Mouse (Mus musculus): Measurements from ENCODE around the gene Akap5. TPM values are rescaled to one million over a fixed set of nuclear protein-coding genes. Genes with fewer than 3 reads are reported as not detected.
A peak's percentile ranks its signal among the peaks of the same experiment; 100 is the strongest.

The Akap5 gene
- total RNA-seq, 4 experiments from 2014 or later, result 0.90 to 3.0 (median 1.5) TPM

- no peak for DNase-seq (ENCODE audit: low spot score)
These were observed 44.1 kb downstream of the Akap5 start for GRCm38 (mm10) chr12:76368790-76369205.

- peak; percentile 61 for DNase-seq (ENCODE audit: low spot score)
These were observed 44.7 kb downstream of the Akap5 start, which contains the start of gene Zbtb25 for GRCm38 (mm10) chr12:76369206-76369977. Zbtb25 (minus strand) TSS chr12:76369602.

DNA sequence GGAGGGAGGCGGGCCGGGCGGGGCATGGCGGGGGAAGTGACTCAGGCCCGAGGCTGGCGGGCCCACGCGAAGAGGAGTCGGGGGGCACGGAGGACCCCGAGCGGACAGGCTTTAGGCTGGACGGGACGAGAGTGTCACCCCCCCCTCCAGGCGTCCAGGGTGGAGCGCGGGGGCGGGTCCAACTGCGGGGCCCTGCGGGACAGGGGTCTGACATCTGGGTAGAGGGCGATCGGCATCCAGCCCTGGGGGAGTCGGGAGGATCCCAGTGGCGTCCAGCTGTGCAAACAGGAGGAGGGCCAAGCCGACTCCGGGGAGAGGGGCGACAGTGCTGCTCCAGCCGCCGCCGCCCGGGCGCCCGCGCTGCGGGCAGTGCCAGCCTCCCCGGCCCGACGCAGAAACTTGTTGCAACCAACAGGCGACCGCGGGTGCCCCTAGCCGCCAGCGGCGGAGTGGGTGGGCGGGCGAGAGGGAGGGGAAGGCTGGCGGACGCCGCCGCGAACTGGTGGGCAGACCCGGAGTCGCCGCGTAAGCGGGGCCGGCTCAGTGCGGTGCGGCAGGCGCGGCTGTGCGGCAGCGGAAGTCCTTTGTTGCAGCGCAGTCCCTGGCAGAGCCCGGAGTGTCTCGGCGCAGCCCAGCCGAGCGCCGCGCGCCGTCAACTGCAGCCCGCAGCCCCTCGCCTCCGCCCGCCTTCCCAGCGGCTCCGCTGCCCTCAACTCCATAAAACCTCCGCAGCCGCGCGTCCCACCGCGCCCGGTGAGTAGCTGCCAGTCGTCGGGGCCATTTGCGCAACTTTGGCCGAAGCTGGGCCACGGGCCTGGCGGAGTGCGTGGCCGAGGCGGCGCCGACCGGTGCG lies 45.5 kb downstream of the Akap5 start, which contains the start of gene Zbtb1:
Gene Zbtb1, plus strand, starts transcription at position 289 of the 853 bp plus-strand sequence.
- DNase-seq (ENCODE audit: low spot score), result peak; percentile 66

DNA sequence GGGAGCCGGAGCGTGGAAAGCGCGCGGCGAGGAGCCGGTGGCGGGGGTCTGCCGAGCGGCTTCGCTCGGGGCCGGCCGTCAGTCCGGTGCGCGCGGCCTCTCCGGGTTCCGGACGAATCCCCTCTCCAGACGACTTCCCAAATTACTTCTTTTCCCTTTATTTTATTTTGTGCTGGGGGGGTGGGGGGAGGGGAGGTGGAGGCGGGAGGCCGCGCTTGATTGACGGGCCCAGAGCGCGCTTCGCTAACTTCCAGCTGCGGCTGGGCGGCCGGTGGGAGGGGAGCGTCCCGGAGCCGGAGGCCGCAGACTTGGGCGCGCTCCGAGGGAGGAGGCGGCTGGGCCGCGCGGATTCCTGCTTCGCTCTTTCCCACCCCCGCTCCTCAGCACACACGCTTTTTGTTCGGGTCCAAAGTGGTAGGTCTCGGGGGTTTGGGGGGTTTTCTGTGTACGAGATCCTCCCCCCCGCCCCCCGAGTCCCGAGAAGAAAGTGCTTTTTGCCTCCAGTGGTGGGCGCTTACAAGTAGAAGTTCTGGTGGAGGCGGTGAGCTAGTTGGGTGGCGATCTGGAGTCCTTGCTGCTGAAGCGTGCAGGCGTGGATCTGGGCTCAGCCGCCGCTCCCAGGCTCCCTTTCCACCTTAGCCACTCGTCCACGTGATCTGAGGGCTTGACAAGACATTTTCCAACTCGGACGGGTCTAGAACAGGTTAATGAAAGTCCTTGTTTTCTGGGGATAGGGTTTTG lies 46.3 kb downstream of the Akap5 start:
- DNase-seq (ENCODE audit: low spot score), result peak; percentile 63

GRCm38 (mm10) chr12:76372046-76372445 lies 47.4 kb downstream of the Akap5 start:
- no peak for DNase-seq (ENCODE audit: low spot score)

GRCm38 (mm10) chr12:76372881-76373818 lies 48.5 kb downstream of the Akap5 start:
- no peak for DNase-seq (ENCODE audit: low spot score)

DNA sequence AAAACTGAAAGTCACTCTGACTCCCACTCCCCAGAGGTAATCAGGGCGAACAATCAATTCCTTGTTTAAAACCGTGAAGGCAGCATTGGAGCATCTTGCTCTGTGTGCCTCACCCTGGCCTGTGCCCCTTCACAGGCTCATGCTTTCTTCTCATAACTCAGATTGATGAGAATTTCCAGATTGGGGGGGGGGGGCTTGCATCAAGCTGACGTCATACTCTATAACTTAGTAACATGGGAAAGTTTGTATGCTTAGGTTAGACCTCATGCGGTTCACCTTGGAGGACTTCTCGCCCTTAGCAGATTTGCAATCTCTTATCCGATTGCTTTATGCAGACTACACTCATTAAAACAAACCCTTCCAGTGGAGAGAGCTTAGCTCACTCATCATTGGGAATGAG lies 49.3 kb downstream of the Akap5 start:
- DNase-seq (ENCODE audit: low spot score), result no peak

GRCm38 (mm10) chr12:76374911-76375310 lies 50.2 kb downstream of the Akap5 start:
- no peak for DNase-seq (ENCODE audit: low spot score)

- no peak for DNase-seq (ENCODE audit: low spot score)
These were observed 50.8 kb downstream of the Akap5 start for GRCm38 (mm10) chr12:76375506-76375905.

- DNase-seq (ENCODE audit: low spot score), result no peak
These were observed 52.0 kb downstream of the Akap5 start for GRCm38 (mm10) chr12:76376649-76377048.

DNA sequence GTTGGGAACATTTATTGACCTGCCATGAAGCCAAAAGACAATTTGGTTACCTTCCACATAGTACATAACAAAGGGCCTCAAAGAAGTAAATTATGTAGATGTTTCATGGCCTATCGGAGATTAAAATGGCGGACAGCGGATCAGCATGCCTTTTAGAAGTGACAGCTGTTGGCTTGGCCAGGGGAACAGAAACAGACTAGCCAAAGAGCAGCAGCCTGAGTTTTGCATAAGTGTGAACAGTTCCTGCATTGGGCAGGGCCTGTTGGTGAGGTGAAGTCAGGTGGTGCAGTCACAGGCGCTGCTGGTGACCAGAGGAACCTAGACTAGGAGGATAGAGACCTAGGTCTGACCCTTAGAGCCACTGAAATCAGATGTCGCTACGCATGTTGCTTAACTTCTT lies 52.4 kb downstream of the Akap5 start:
- DNase-seq (ENCODE audit: low spot score), result no peak

GRCm38 (mm10) chr12:76377726-76378125 lies 53.0 kb downstream of the Akap5 start:
- no peak for DNase-seq (ENCODE audit: low spot score)

DNA sequence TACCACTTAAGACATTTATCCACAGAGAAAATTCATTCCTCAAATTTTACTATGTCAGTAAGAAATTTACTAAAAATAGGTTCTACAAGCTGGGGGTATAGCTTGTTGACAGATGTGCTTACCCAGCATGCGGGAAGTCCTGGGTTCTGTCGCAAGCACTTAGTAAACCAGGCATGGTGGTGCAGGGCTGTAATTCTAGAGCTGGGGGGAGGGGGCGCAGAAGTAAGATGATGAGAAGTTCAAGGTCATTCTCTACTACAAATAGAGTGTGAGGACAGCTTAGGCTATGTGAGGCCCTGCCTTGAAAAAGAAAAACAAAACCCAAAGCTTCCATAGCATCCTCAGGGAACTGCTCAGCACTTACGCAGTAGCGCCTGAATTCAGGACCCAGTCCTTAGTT lies 53.9 kb downstream of the Akap5 start:
- no peak for DNase-seq (ENCODE audit: low spot score)

GRCm38 (mm10) chr12:76380151-76380550 lies 55.5 kb downstream of the Akap5 start:
- no peak for DNase-seq (ENCODE audit: low spot score)

Other genes with a start within 250 kb of the Akap5 start
- gene Esr2, start 147.6 kb upstream of the Akap5 start, total RNA-seq (2022), result not detected
- not detected for gene Tex21, start 78.1 kb upstream of the Akap5 start, total RNA-seq (2022)
- gene Mthfd1, start 69.6 kb upstream of the Akap5 start, total RNA-seq (2022), result 10 to 100 TPM; 28.1 to 32.4 (median 29.1) TPM
- gene Zbtb25, start 44.7 kb downstream of the Akap5 start, total RNA-seq (2022), result 10 to 100 TPM in 2 of 4 experiments, 1 to 10 TPM in 2; 6.7 to 11.3 (median 8.8) TPM
- gene Zbtb1, start 45.4 kb downstream of the Akap5 start, total RNA-seq (2022), result 1 to 10 TPM; 3.4 to 4.0 (median 3.9) TPM
- 1 to 10 TPM; 4.1 to 7.7 (median 5.8) TPM for gene Hspa2, start 79.3 kb downstream of the Akap5 start, total RNA-seq (2022)
- under 1 TPM in 2 of 4 experiments, not detected in 2; 0.41 to 0.69 TPM for gene Ppp1r36, start 92.6 kb downstream of the Akap5 start, total RNA-seq (2022)
- gene Plekhg3, start 206.0 kb downstream of the Akap5 start, total RNA-seq (2022), result 10 to 100 TPM; 11.4 to 14.3 (median 13.2) TPM